Mouse (Mus musculus): ENCODE results near the gene Chuk.

Gene Chuk

DNA sequence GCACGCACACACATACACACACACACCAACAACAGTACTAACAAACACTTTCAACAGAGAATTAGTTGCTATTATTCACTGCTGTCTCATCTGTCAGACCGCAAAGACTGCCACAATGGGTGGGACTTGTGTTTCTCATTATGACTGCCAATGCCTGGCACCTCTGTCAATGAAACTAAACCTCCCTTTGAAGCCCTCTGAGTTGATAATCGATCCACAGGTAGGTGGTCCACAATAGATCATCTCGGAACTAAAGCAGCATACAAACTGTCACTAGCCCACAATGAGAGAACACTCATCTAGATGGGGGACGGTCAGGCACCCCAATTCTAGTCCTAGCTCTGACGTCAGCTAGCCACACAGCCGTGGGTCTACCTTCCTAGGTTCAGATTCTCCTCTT lies 13.9 kb upstream of the Chuk start:
- TF ChIP-seq GATA4 (IDR thresholded peaks at IDR 0.05; ENCODE audit: insufficient replicate concordance, low read length): no peak

- TF ChIP-seq GATA4 (IDR thresholded peaks at IDR 0.05; ENCODE audit: insufficient replicate concordance, low read length): no peak
These were observed 10.5 kb upstream of the Chuk start for GRCm38 (mm10) chr19:44117793-44118192.

DNA sequence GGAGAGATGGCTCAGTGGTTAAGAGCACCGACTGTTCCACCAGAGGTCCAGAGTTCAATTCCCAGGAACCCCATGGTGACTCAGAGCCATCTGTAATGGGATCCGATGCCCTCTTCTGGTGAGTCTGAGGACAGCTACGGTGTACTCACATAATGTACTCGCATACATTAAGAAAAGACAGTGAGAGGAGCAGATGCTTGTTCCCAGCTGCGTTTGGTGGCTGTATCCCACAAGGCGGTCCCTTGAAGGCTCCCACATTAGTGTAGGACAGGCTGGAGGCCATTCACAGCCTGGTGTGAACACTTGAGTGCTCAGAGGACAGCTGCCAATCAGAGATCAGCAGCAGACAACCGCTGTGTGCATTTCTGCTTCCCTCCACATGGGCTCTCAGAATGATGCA lies 4.4 kb upstream of the Chuk start:
- TF ChIP-seq GATA4 (IDR thresholded peaks at IDR 0.05; ENCODE audit: insufficient replicate concordance, low read length): no peak

DNA sequence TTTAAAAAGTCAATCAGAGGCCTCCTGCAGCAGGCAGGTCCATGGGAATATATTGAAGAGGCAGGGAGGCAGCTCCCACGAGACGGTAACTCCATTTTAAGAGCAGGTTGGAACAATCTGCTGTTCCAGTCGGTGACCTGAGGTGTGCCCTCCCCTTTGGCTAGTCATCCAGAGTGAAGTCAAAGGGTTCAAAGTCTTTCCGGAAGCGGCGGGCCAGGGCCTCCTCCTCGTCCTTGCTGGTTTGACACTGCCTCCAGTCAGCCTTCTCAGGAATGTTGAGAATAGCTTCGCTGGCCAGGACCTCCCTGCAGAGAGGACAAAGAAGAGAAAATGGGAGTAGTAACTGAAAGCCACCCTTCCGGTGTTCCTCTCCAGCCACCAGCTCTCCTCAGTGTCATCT lies 3.1 kb upstream of the Chuk start:
- TF ChIP-seq GATA4 (IDR thresholded peaks at IDR 0.05; ENCODE audit: insufficient replicate concordance, low read length): no peak

- TF ChIP-seq GATA4 (IDR thresholded peaks at IDR 0.05; ENCODE audit: insufficient replicate concordance, low read length): no peak
These were observed 1.7 kb upstream of the Chuk start for GRCm38 (mm10) chr19:44108996-44109395.

- TF ChIP-seq GATA4 (IDR thresholded peaks at IDR 0.05; ENCODE audit: insufficient replicate concordance, low read length): no peak
These were observed 611 bp upstream of the Chuk start for GRCm38 (mm10) chr19:44107661-44108521.

DNA sequence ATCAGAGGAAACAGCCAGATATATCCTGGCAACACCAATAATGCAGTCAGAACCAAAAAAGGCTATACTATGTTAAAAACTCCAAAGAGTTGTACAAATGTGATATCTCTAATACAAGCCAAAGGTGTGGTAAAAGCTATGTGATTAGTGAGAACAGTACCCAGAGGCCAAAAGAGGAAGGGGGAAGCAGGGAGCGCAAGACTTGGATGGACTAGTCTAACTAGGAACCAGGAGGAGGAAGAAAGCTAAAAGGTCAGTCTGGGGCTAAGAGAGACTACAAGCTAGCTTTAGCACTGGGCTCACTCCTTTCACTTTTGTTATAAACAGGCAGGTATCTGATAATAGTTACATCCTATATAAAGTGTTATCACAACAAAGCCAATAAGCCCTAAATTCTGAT lies 2.9 kb downstream of the Chuk start:
- no peak for TF ChIP-seq GATA4 (IDR thresholded peaks at IDR 0.05; ENCODE audit: insufficient replicate concordance, low read length)

DNA sequence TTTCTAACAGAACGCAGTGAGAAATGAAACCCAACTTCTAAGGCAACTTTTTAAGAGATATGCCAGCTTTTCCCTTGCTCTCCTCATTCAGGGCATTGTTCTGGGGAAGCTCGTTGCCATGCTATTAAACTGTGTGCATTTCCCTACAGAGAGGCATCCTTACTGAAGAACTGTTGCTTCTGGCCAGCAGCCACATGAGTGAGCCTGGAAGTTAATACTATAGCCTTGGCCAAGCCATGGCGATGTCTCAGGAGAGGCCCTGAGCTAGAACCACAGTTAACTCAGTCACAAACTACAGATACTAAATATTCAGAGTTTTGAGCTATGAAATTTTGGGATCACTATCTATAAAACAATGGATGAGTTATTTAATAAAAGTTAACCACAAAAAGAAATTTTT lies 4.3 kb downstream of the Chuk start:
- no peak for TF ChIP-seq GATA4 (IDR thresholded peaks at IDR 0.05; ENCODE audit: insufficient replicate concordance, low read length)

- TF ChIP-seq GATA4 (IDR thresholded peaks at IDR 0.05; ENCODE audit: insufficient replicate concordance, low read length): no peak
These were observed 6.4 kb downstream of the Chuk start for GRCm38 (mm10) chr19:44100840-44101239.

DNA sequence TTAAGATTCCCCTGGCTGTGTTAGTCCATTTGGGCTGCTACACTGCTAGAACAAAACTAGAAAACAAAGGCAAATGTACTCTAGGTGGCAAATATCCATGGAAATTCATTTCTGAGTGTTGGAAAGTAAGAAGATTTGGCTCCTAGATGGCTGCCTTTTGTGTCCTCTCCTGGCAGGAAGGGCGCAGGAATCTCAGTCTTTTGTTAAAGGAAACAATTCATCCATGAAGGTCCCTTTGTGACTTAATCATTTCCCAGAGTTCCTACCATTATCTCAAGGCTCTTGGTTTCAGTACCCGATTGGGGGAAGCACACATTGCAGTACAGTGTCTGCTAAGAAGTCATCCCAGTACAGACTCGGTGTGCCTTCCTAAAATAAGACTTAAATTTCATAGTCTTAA lies 21.0 kb downstream of the Chuk start:
- TF ChIP-seq GATA4 (IDR thresholded peaks at IDR 0.05; ENCODE audit: insufficient replicate concordance, low read length): no peak

DNA sequence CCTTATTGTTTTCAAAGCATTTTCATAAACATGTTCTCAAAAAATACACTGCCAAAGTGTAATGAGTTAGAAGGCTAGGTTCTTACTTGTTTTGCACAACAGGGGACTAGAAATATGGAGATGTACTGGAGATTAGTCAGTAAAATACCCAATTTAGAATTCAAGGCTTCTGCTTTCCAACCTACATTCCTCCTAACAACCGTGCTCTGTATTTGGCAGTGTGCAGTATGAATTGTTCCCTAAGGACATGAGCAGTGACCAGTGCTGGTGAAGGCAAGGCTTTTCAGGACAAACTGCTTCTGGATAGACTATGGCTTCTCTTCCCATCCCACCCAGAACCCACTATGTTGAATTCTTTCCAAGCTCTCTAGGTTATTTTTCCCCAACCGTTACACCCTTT lies 26.4 kb downstream of the Chuk start:
- no peak for TF ChIP-seq GATA4 (IDR thresholded peaks at IDR 0.05; ENCODE audit: insufficient replicate concordance, low read length)

GRCm38 (mm10) chr19:44080023-44080422 lies 27.3 kb downstream of the Chuk start:
- TF ChIP-seq GATA4 (IDR thresholded peaks at IDR 0.05; ENCODE audit: insufficient replicate concordance, low read length): no peak

GRCm38 (mm10) chr19:44077024-44077423 lies 30.3 kb downstream of the Chuk start:
- TF ChIP-seq GATA4 (IDR thresholded peaks at IDR 0.05; ENCODE audit: insufficient replicate concordance, low read length): no peak

DNA sequence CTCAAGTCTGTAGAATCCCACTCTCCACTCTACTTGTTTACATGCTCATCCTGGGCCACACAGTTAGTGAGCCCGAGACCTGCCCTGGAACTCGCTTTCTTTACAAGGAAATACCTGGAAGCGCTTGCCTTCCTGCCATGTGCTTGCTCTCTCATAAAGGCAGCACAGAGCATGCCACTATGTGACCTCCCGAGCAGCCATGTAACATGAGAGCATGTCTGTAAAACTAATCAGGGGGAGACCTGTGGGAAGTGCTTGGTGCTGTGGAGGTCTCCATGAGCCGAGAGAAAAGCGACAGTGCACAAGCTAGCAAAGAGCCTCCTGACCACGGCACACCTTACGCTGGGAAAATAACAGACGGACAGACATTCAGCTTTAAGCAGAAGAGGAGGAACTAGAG lies 30.8 kb downstream of the Chuk start:
- no peak for TF ChIP-seq GATA4 (IDR thresholded peaks at IDR 0.05; ENCODE audit: insufficient replicate concordance, low read length)

DNA sequence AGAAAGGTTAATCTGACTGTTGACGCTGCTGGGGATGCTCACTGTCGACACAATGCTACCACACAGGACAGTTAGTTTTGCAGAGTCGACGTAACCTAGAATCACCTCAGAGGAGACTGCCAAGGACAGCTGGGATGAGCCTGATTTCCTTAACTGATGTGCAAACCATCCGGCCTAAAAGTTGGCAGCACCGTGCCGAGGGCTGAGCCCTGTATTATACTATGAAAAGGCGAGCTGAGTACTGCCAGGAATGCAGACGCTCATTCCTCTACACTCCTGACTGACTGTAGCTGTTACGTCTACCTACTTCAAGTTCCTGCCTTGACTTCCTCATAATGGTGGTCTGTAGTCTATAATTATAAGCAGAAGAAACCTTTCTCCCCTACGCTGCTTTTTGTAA lies 32.3 kb downstream of the Chuk start:
- TF ChIP-seq GATA4 (IDR thresholded peaks at IDR 0.05; ENCODE audit: insufficient replicate concordance, low read length): no peak

GRCm38 (mm10) chr19:44071166-44071565 lies 36.1 kb downstream of the Chuk start:
- no peak for TF ChIP-seq GATA4 (IDR thresholded peaks at IDR 0.05; ENCODE audit: insufficient replicate concordance, low read length)

DNA sequence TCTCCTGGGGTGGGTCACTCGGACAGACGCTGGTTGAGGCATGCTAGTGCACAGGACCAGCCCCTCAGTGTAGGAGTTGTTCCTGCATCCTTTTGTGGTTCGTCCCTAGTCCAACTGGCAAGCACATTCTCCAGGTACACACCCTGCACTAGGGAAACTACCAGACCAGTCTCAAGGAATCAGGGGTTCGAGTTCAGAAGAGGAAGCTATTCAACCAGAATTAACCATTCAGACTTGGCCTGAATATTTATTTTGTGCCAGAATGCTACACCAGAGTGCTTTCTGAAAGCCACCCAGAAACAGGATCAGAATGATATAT lies 37.4 kb downstream of the Chuk start:
- no peak for TF ChIP-seq GATA4 (IDR thresholded peaks at IDR 0.05; ENCODE audit: insufficient replicate concordance, low read length)
